Mouse (Mus musculus): ENCODE data around the gene Nlrc5. TPM values are rescaled to one million over a fixed set of nuclear protein-coding genes. Genes with fewer than 3 reads are reported as not detected.

Gene Nlrc5
- total RNA-seq, 1 experiment from 2014 or later, result 3.8 TPM

GRCm38 (mm10) chr8:94471281-94471680 lies 37.1 kb downstream of the Nlrc5 start:
- no peak for DNase-seq

DNA sequence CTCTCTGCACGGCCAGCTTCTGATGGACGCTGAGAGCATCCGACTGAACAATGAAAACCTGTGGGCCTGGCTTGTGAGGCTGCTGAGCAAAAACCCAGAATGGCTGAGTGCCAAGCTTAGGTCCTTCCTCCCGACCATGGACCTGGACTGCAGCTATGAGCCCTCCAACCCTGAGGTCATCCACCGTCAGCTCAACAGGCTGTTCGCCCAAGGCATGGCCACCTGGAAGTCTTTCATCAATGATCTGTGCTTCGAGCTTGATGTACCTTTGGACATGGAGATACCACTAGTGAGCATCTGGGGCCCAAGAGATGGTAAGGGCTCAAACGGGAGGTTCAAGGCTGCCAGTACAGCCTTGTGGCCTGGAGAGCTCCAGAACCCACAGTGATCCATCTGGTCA lies 38.6 kb downstream of the Nlrc5 start:
- DNase-seq, result no peak

DNA sequence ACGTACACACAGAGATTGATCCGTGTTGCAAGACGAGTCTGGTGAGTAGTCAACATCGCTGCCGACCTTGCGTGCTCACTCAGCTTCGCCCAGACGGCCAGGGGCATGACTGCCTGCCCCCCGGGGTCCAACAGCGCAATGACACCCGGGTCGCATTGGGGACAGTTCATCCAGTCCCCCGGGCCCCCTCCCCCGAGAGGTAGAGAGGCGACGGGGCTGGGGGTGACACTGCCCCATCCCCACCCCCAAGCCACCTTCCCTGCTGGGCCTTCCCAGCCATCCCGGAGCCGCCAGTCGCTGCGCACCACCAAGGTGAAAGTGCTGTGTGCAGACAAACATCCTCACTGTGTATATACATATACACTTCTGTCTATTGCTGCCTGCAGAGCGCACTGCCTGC lies 39.3 kb downstream of the Nlrc5 start:
- no peak for DNase-seq

DNA sequence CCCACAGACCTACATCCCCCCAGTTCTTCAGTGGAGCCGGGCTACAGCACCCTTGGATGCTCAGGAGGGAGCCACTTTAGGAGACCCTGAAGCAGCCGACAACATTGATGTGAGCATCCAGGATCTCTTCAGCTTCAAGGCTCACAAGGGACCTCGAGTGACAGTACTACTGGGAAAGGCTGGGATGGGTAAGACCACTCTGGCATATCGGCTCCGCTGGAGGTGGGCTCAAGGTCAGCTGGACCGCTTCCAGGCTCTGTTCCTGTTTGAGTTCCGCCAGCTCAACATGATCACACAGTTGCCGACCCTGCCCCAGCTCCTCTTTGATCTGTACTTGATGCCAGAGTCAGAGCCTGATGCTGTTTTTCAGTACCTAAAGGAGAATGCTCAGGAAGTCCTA lies 41.6 kb downstream of the Nlrc5 start:
- DNase-seq, result no peak

GRCm38 (mm10) chr8:94476846-94477245 lies 42.7 kb downstream of the Nlrc5 start:
- no peak for DNase-seq

GRCm38 (mm10) chr8:94482051-94482450 lies 47.9 kb downstream of the Nlrc5 start:
- DNase-seq, result no peak

GRCm38 (mm10) chr8:94485288-94485687 lies 51.1 kb downstream of the Nlrc5 start:
- no peak for DNase-seq

DNA sequence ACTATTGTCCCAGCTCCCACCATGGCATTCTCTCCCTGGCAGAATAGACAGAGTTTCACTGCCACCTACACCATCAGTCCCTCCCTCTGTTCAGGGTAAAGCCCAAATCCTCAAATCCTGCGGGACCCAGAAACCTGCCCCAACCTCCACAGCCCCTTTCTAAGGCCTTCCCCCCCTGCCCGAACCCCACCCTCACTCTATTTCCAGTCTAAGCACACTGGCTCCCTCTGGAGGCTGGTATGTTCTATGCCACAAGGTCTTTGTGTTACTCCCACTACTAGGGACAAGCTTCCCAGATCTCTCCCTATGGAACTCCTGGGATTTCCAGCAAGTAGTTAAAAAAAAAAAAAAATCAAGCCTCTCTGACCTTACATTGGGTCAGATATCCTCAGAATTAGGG lies 51.7 kb downstream of the Nlrc5 start:
- peak; percentile 30 for DNase-seq

DNA sequence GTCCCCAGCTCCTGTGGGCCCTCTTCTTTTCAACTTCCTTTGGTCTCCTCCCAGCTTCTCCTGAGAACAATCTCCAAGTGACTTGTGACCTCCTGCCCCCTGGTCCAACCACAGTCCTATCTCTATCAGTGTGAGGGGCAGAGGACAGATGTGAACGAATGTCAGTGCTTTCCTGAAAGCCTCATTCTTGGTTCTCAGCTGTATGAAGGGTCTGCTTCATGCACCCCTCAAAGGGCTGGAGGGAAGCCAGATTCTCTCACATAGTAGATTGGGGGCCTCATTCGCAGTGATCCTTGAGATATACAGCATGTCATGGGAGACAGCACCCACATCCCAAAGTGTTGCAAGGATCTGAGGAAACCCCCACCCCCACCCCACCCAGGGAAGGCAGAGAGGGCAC lies 53.9 kb downstream of the Nlrc5 start:
- DNase-seq, result no peak

DNA sequence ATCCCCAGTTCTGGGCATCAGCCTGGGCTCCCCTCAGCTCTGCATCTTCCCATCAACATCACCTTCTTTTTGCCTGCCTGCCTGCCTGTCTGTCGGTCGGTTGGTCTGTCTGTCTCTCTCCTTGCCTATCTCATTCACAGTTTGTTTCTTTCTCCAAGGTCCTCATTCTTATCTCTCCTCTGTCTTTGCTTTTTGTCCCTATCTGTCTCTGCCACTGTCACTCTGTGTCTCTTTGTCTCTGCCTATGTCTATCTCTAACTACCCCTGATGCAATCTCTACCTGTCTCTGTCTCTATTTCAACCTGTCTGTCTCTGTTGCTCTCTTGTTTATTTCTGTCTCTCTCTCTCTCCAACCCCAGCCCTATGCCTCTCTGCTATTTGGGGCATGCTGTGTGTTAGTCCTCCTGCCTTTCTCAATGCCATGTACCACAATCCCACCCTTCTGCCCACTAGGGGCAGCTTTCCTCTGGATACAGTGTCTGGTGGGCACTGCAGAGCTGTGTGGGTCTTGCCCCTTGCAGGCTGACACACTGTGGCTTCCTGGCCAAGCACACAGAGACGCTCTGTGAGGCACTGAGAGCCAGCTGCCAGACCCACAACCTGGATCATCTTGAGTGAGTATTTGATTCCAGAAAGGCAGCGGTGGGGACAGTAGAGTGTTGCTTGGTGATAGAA lies 55.8 kb downstream of the Nlrc5 start:
- DNase-seq, result no peak

- peak; percentile 82 for DNase-seq
Observed at GRCm38 (mm10) chr8:94492021-94492681, 58.0 kb downstream of the Nlrc5 start.

DNA sequence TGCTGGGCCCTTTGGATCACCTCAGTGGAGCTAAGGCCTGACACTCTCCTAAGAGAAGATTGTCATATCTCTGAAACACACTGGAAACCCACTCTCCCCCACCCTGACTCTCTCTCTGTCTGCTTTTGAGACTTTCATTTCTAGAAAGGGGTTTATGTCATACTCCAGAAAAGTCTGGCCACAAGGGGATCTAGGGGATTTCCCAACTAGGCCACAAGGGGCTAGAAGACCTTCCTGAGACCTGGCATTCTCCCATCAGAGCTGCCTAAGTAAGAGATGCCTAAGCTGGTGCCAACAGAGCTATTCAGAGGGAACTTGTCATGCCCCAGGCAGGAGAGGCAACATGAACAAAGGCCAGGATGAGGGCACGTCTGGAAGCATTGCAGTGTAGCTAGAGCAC lies 59.1 kb downstream of the Nlrc5 start:
- DNase-seq, result no peak

- no peak for DNase-seq
Observed at GRCm38 (mm10) chr8:94515430-94516208, 81.5 kb downstream of the Nlrc5 start.

GRCm38 (mm10) chr8:94516209-94516593 lies 82.0 kb downstream of the Nlrc5 start:
- no peak for DNase-seq

DNA sequence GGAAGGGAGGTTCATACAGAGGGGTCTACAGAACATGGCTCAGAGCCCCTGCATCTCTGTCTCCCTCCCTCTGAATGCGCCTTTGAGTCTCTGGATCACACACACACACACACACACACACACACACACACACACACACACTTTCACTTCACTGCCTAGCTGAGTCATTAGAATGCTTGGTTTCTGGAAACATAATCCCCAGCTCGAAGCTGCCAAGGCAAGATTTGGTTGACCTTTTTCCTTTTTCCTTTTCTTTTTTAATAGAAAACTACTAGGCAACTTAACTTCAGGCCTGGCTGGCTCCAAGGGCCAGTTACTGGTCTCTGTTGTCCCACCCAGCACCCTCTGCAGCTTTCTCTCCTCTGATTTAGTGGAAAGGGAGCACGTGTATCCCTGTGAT lies 82.6 kb downstream of the Nlrc5 start:
- DNase-seq, result no peak

DNA sequence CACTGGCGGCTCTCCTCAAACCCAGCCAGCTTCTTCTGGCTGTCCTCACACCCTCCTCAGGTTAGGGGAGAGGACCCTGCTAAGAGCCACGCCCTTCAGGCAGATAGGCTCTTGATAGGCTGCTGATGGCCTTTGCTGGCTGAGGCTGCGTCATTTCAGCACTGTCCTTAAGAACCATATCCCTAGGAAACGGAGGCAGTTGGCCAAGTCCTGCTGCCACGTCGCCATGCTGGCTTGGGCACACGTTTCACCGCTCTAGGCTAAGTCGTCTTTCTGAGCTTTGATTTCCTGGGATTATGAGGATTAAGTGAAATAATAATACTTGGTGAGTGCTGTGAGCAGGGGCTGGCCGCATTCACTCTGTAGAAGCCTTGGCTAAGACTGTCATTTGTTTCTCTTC lies 84.2 kb downstream of the Nlrc5 start:
- DNase-seq, result no peak

GRCm38 (mm10) chr8:94519021-94519420 lies 84.9 kb downstream of the Nlrc5 start:
- DNase-seq, result no peak

GRCm38 (mm10) chr8:94521481-94521880 lies 87.3 kb downstream of the Nlrc5 start:
- DNase-seq, result no peak

GRCm38 (mm10) chr8:94522482-94522881 lies 88.3 kb downstream of the Nlrc5 start:
- no peak for DNase-seq

DNA sequence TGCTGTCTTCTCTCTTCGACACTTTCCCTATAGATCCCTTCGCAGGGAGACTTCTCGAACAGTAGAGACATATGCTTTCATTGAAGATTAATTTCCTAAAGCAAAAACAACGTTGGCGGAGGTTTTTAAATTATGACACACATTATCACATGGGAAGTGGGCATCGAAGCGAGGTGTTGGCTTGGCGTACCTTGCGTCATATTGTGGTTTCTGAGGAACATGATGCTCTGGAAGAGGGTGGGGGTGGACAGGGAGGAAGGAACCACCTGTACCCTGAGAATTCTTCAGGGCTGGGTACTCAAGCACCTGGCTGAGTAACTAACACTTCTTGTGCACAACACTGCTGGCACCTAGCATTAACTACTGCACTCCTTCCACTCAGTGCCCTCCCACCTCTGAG lies 90.4 kb downstream of the Nlrc5 start:
- no peak for DNase-seq

GRCm38 (mm10) chr8:94527178-94527577 lies 93.0 kb downstream of the Nlrc5 start:
- no peak for DNase-seq

DNA sequence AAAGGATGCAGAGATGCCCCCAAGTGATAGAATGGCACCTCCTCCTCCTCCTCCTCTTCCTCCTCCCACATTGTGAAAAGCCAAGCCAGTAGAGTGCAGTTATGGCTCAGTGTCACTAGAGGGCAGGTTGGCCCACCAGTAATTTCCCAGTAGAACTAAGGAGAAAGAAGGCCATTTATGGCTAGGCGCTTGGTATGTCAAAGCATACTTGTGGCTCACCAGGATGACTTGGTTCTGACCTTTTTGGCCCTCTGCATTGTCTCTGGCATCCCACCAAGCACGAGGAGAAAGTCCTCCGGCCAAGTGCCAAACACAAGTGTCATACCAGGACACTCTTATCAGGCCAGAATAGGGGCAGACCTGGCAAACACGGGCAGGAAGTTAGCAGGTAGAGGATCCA lies 94.1 kb downstream of the Nlrc5 start:
- peak; percentile 61 for DNase-seq

GRCm38 (mm10) chr8:94529875-94530274 lies 95.7 kb downstream of the Nlrc5 start:
- no peak for DNase-seq

- DNase-seq, result no peak
Observed at GRCm38 (mm10) chr8:94530643-94531042, 96.5 kb downstream of the Nlrc5 start.

Measured in adrenal gland, postnatal 25 days (tissue).